Mouse (Mus musculus) CD4-positive naive resting alpha-beta T cell, adult 76 days (primary cell): ENCODE measurements around the gene Trim69. TPM values are rescaled to one million over a fixed set of nuclear protein-coding genes. Genes with fewer than 3 reads are reported as not detected.

Experiments
- total RNA-seq: library from RNA; stranded (reverse); gene quantifications from one replicate; pipeline ENCODE4 v1.2.4, GENCODE M21; 2023

The Trim69 gene
- total RNA-seq = 0.85 TPM

GRCm38 (mm10) chr2:122160680-122161079, at the start of gene Trim69:
Gene Trim69, plus strand, starts transcription at chr2:122160700.

GRCm38 (mm10) chr2:122117961-122118958, 42.2 kb upstream of the Trim69 start, which contains the start of gene Spg11:
Gene Spg11, minus strand, starts transcription at chr2:122118386.

GRCm38 (mm10) chr2:122147508-122148241, 12.8 kb upstream of the Trim69 start, which contains the start of gene B2m:
Gene B2m, plus strand, starts transcription at chr2:122147686.

DNA sequence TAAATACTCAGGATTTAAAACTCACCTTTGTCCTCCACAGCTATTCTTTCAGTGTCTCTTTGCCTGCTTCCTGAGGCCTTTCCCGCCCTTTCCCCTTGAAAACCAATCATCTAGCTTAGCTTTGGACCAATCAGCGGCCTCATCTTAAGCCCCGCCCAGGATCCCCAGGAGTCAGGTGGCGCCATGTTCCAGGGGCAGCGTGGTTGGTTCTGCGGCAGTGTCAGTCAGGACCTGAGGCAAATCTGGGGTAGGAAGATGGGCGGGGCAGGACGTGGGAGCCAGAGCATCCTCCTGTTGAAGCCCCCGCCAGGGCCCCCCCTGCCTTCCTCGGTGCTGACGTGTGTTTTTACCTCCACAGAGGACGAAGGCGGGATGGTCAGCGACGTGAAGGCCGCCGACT, 25.6 kb downstream of the Trim69 start, which contains the start of the genes Patl2 and Terb2:
Patl2 (minus strand) TSS at position 84 of the 400 bp plus-strand sequence.
Terb2 (plus strand) TSS at position 167 of the 400 bp plus-strand sequence.

Other genes with a start within 250 kb of the Trim69 start
- 42.1 TPM for gene Ctdspl2, start 204.7 kb upstream of the Trim69 start, total RNA-seq
- not detected for gene Mageb3, start 204.6 kb upstream of the Trim69 start, total RNA-seq
- 50.2 TPM for gene Eif3j1, start 132.2 kb upstream of the Trim69 start, total RNA-seq
- gene Spg11, start 42.3 kb upstream of the Trim69 start, total RNA-seq = 23.4 TPM
- gene B2m, start 13.0 kb upstream of the Trim69 start, total RNA-seq = 2,438 TPM
- not detected for gene Patl2, start 25.5 kb downstream of the Trim69 start, total RNA-seq
- not detected for gene Terb2, start 25.6 kb downstream of the Trim69 start, total RNA-seq
- 5.2 TPM for gene Sord, start 74.0 kb downstream of the Trim69 start, total RNA-seq
- gene Duox2, start 137.7 kb downstream of the Trim69 start, total RNA-seq = not detected
- 0.47 TPM for gene Duoxa2, start 138.2 kb downstream of the Trim69 start, total RNA-seq
- not detected for gene Duoxa1, start 153.0 kb downstream of the Trim69 start, total RNA-seq
- gene Duox1, start 155.0 kb downstream of the Trim69 start, total RNA-seq = not detected
- gene Shf, start 208.5 kb downstream of the Trim69 start, total RNA-seq = 9.7 TPM